Mouse (Mus musculus) embryonic facial prominence, embryonic 11.5 days (tissue): ENCODE measurements around the gene Defb47. TPM values are rescaled to one million over a fixed set of nuclear protein-coding genes. Genes with fewer than 3 reads are reported as not detected.

Experiments used
- ATAC-seq: fragments of 200-750 bp; cut with Nextera tagmentation; replicated peaks from 2 replicates; pipeline ENCODE4 v1.8.0; 2017; ENCODE audit warnings: low read depth; ENCODE audit not compliant: insufficient number of reproducible peaks, low FRiP score, low TSS enrichment
- DNase-seq: peaks from one replicate; pipeline ENCODE4 v3.0.0-alpha.2; 2015; ENCODE audit warnings: low spot score
- H3K27ac ChIP-seq: fragments of 300-500 bp; sonication (generic); replicated peaks from 2 replicates; pipeline ENCODE4 v1.5.1; 2014; ENCODE audit warnings: mild to moderate bottlenecking, low read depth, low read length, control low read depth
- H3K27me3 ChIP-seq: fragments of 300-500 bp; sonication (generic); 2 replicates; pipeline ENCODE4 v1.6.1; 2014; ENCODE audit warnings: mild to moderate bottlenecking, low read length, moderate library complexity, mixed read lengths; ENCODE audit not compliant: control insufficient read depth, insufficient read depth
- H3K36me3 ChIP-seq: fragments of 300-500 bp; sonication (generic); replicated peaks from 2 replicates; pipeline ENCODE4 v1.6.1; 2014; ENCODE audit warnings: low read depth, mild to moderate bottlenecking, low read length, moderate library complexity, mixed read lengths; ENCODE audit not compliant: control insufficient read depth, insufficient read depth
- H3K4me1 ChIP-seq: fragments of 300-500 bp; sonication (generic); 2 replicates; pipeline ENCODE4 v1.6.1; 2014; ENCODE audit warnings: low read length, mixed read lengths; ENCODE audit not compliant: control insufficient read depth, insufficient read depth
- H3K4me2 ChIP-seq: fragments of 300-500 bp; sonication (generic); 2 replicates; pipeline ENCODE4 v1.6.1; 2014; ENCODE audit warnings: low read depth, mild to moderate bottlenecking, control low read depth, low read length, moderate library complexity
- H3K4me3 ChIP-seq: fragments of 300-500 bp; sonication (generic); 2 replicates; pipeline ENCODE4 v1.5.1; 2014; ENCODE audit warnings: low read depth, low read length, control low read depth
- H3K9ac ChIP-seq: fragments of 300-500 bp; sonication (generic); replicated peaks from 2 replicates; pipeline ENCODE4 v1.6.1; 2014; ENCODE audit warnings: mild to moderate bottlenecking, control low read depth, low read length
- H3K9me3 ChIP-seq: fragments of 300-500 bp; sonication (generic); replicated peaks from 2 replicates; pipeline ENCODE4 v1.6.1; 2016; ENCODE audit warnings: mild to moderate bottlenecking, low read length, inconsistent platforms, mixed read lengths; ENCODE audit not compliant: control insufficient read depth
- WGBS: fragments of 180-500 bp; shearing (Covaris S2); extraction: QIAGEN DNeasy Blood & Tissue Kit; methylation state at CpG from one replicate; pipeline ENCODE4 v1.1.7; 2014; 5-methylcytosine and 5-hydroxymethylcytosine counted together
- polyA plus RNA-seq: library from polyadenylated mRNA; unstranded; fragments of >200 nt; fragmentation: Nextera tagmentation; extraction: Ambion mirVana; gene quantifications from 2 replicates; pipeline ENCODE4 v1.2.1, GENCODE M21; 2014

Defb47 gene
- polyA plus RNA-seq, 1 experiment from 2014 or later: not detected

DNA sequence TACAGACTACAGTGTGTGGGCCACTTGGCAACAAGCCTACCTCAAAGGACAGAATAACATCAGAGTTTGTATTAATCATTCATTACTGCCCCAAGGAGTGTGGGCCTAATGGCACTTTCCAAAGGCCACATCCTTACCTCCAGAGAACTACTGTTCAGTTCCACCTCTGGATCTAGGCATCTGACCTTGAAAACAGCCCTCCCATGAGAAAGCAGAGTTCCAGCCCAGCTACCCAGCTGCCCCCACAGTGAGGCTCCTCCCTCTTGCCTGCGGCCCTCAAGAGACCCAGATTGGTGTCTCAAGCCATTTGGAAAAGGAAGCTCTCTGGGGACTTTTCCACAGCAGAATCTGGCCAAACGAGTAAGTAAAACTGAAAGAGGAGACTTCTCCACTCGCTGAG is 48.8 kb downstream of the Defb47 start, which contains the start of gene Defb42:
TSS of gene Defb42 (plus strand) at position 301 of the 400 bp plus-strand sequence.
- no peaks in the 10 kb centered on the region for H3K27me3 ChIP-seq
- 61% methylated on average over 3 of the region's 3 CpGs for WGBS
- H3K9me3 ChIP-seq: no peaks in the 10 kb centered on the region
- H3K4me3 ChIP-seq: no peak within 1 kb of the TSS
- H3K36me3 ChIP-seq: no peaks in the 10 kb centered on the region
- ATAC-seq (no peak), DNase-seq (no peak)
- H3K4me1 ChIP-seq: no peaks in the 10 kb centered on the region
- H3K27ac ChIP-seq: no peak within 1 kb of the TSS
- no peak within 1 kb of the TSS for H3K9ac ChIP-seq
- H3K4me2 ChIP-seq: no peak within 1 kb of the TSS

DNA sequence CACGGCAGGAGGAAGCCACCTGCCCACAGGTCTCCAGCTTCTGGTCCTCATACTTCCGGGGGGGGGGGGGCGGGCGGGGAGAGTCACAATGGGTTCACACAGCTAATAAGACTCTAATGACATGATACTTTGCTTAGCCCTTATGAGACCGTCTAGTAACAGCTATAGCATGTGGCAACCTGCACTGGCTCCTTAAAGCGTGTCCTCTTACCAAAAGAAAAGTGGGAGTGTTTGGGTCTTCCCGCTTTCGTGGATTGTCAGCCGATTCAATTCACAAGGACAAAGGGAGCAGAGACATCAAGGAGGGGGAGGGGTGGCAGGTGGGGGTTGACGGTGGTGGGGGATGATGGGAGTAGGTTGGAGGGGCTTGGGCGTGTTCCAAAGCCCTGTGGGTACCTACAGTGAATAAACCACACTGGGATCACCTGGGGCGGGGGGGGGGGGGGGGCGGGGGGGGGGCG is 52.1 kb downstream of the Defb47 start, which contains the start of gene Defb30:
TSS of gene Defb30 (minus strand) at position 51 of the 461 bp plus-strand sequence.
- H3K9me3 ChIP-seq: no peaks in the 10 kb centered on the region
- no peak within 1 kb of the TSS for H3K4me3 ChIP-seq
- H3K27me3 ChIP-seq: no peaks in the 10 kb centered on the region
- no peaks in the 10 kb centered on the region for H3K4me1 ChIP-seq
- H3K27ac ChIP-seq: no peak within 1 kb of the TSS
- H3K36me3 ChIP-seq: no peaks in the 10 kb centered on the region
- ATAC-seq (no peak), DNase-seq (no peak)
- 76% methylated on average over 11 of the region's 14 CpGs for WGBS
- H3K4me2 ChIP-seq: no peak within 1 kb of the TSS
- no peak within 1 kb of the TSS for H3K9ac ChIP-seq

Other genes starting within 250 kb of the Defb47 start
- 24.2 and 26.9 TPM in 2 replicates for gene Ints6, start 236.9 kb upstream of the Defb47 start, polyA plus RNA-seq
- 12.2 and 13.3 TPM in 2 replicates for gene Wdfy2, start 160.4 kb upstream of the Defb47 start, polyA plus RNA-seq
- not detected in 2 replicates for gene Defb48, start 13.6 kb upstream of the Defb47 start, polyA plus RNA-seq
- gene Defb43, start 13.7 kb downstream of the Defb47 start, polyA plus RNA-seq: not detected in 2 replicates
- gene Defb42, start 48.9 kb downstream of the Defb47 start, polyA plus RNA-seq: not detected in 2 replicates
- not detected in 2 replicates for gene Defb30, start 51.9 kb downstream of the Defb47 start, polyA plus RNA-seq